Mouse (Mus musculus) ES-Bruce4 (cell line): Measurements from ENCODE around the gene Rd3l. TPM values are rescaled to one million over a fixed set of nuclear protein-coding genes. Genes with fewer than 3 reads are reported as not detected.

Experiments used
- H3K27ac ChIP-seq: 2 replicates; pipeline ENCODE4 v1.5.1; 2012; ENCODE audit warnings: low read length, inconsistent platforms; ENCODE audit not compliant: insufficient read depth
- H3K27me3 ChIP-seq: 2 replicates; pipeline ENCODE4 v1.6.1; 2012; ENCODE audit warnings: mild to moderate bottlenecking, low read length, inconsistent platforms; ENCODE audit not compliant: control insufficient read depth, poor library complexity, insufficient read depth, severe bottlenecking
- H3K36me3 ChIP-seq: 2 replicates; pipeline ENCODE4 v1.6.1; 2012; ENCODE audit warnings: inconsistent platforms, mild to moderate bottlenecking, low read length, moderate library complexity; ENCODE audit not compliant: control insufficient read depth, poor library complexity, insufficient read depth, severe bottlenecking
- H3K4me1 ChIP-seq: one replicate; pipeline ENCODE4 v1.8.1; 2011; ENCODE audit warnings: low read length; ENCODE audit not compliant: control insufficient read depth, insufficient read depth
- H3K4me3 ChIP-seq: 2 replicates; pipeline ENCODE4 v1.5.1; 2011; ENCODE audit warnings: low read depth, mild to moderate bottlenecking, low read length
- H3K9ac ChIP-seq: 2 replicates; pipeline ENCODE4 v1.6.1; 2012; ENCODE audit warnings: low read depth, mild to moderate bottlenecking, inconsistent platforms; ENCODE audit not compliant: poor library complexity, severe bottlenecking
- H3K9me3 ChIP-seq: replicated peaks from 2 replicates; pipeline ENCODE4 v1.6.1; 2012; ENCODE audit warnings: mild to moderate bottlenecking, low read length, inconsistent platforms; ENCODE audit not compliant: control insufficient read depth, poor library complexity, insufficient read depth, severe bottlenecking
- CTCF ChIP-seq: IDR thresholded peaks from one replicate; pipeline ENCODE4 v1.8.1; 2011; ENCODE audit warnings: low read depth, low read length
- EP300 ChIP-seq: IDR thresholded peaks from 2 replicates; pipeline ENCODE4 v1.6.1; 2011; ENCODE audit warnings: low read depth, low read length; ENCODE audit not compliant: insufficient read depth
- POLR2A ChIP-seq: IDR thresholded peaks from one replicate; pipeline ENCODE4 v1.8.1; 2011; ENCODE audit warnings: low read length; ENCODE audit not compliant: insufficient read depth
- polyA plus RNA-seq: library from polyadenylated mRNA; stranded (reverse); fragments of >200 nt; gene quantifications from 2 replicates; pipeline ENCODE4 v1.2.4, GENCODE M21; 2011; ENCODE audit warnings: low read depth; ENCODE audit not compliant: missing spikeins, insufficient read depth, insufficient read length

Rd3l gene
- polyA plus RNA-seq: not detected in 2 replicates

GRCm38 (mm10) chr12:111980887-111981367 is at the start of gene Rd3l:
Gene Rd3l, minus strand, starts transcription at chr12:111981317.
- no peaks in the 10 kb centered on the region for H3K9me3 ChIP-seq
- H3K27ac ChIP-seq: no peak within 1 kb of the TSS

GRCm38 (mm10) chr12:112027408-112027807 is 46.3 kb upstream of the Rd3l start:
- Histone ChIP-seq H3K4me3 (no peak overlapping the region), H3K9ac (no peak overlapping the region), H3K27ac (no peak overlapping the region), H3K27me3 (no peaks in the 10 kb centered on the region), H3K36me3 (no peaks in the 10 kb centered on the region), H3K9me3 (no peaks in the 10 kb centered on the region), H3K4me1 (no peaks in the 10 kb centered on the region)
- TF ChIP-seq CTCF: no peak
- no peak for TF ChIP-seq EP300
- no peak for TF ChIP-seq POLR2A

More at GRCm38 (mm10) chr12:111980887-111981367, at the start of gene Rd3l:
- H3K4me1 ChIP-seq: no peaks in the 10 kb centered on the region
- H3K36me3 ChIP-seq: no peaks in the 10 kb centered on the region
- no peak within 1 kb of the TSS for H3K9ac ChIP-seq
- no peaks in the 10 kb centered on the region for H3K27me3 ChIP-seq
- TF ChIP-seq POLR2A (no peak), CTCF (no peak), EP300 (no peak)
- no peak within 1 kb of the TSS for H3K4me3 ChIP-seq

- no peaks in the 10 kb centered on the region; the same call in 1 of the 2 replicates for H3K9me3 ChIP-seq
- TF ChIP-seq POLR2A: no peak
- TF ChIP-seq CTCF: no peak
- TF ChIP-seq EP300: no peak
- H3K4me3 ChIP-seq: no peak overlapping the region
- no peaks in the 10 kb centered on the region for H3K36me3 ChIP-seq
- H3K27me3 ChIP-seq: no peaks in the 10 kb centered on the region
- no peak overlapping the region for H3K27ac ChIP-seq
- no peaks in the 10 kb centered on the region for H3K4me1 ChIP-seq
- H3K9ac ChIP-seq: no peak overlapping the region
Measured at GRCm38 (mm10) chr12:112025907-112026645, 45.0 kb upstream of the Rd3l start.

- no peak overlapping the region for H3K4me3 ChIP-seq
- TF ChIP-seq POLR2A (no peak), CTCF (no peak), EP300 (no peak)
- H3K27me3 ChIP-seq: no peaks in the 10 kb centered on the region
- H3K4me1 ChIP-seq: no peaks in the 10 kb centered on the region
- no peak overlapping the region for H3K27ac ChIP-seq
- no peak overlapping the region for H3K9ac ChIP-seq
- H3K9me3 ChIP-seq: peaks cover 2% of the 10 kb centered on the region; the same call in 1 of the 2 replicates
- no peaks in the 10 kb centered on the region for H3K36me3 ChIP-seq
Measured at GRCm38 (mm10) chr12:112025457-112025856, 44.3 kb upstream of the Rd3l start.

GRCm38 (mm10) chr12:112024581-112025310 is 43.6 kb upstream of the Rd3l start:
- Histone ChIP-seq H3K36me3 (no peaks in the 10 kb centered on the region), H3K27ac (no peak overlapping the region), H3K4me3 (no peak overlapping the region), H3K4me1 (no peaks in the 10 kb centered on the region), H3K9ac (no peak overlapping the region), H3K9me3 (peaks cover 5% of the 10 kb centered on the region), H3K27me3 (no peaks in the 10 kb centered on the region)
- TF ChIP-seq POLR2A: no peak
- TF ChIP-seq CTCF: no peak
- no peak for TF ChIP-seq EP300
